Mouse (Mus musculus) megakaryocyte-erythroid progenitor cell, adult 5-6 weeks (primary cell): Measurements from ENCODE around the gene Kcnh4. TPM values are rescaled to one million over a fixed set of nuclear protein-coding genes. Genes with fewer than 3 reads are reported as not detected.

Source experiments
- ATAC-seq: replicated peaks from 2 replicates; pipeline ENCODE4 v1.8.0; 2016; ENCODE audit warnings: mild to moderate bottlenecking, inconsistent platforms; ENCODE audit not compliant: severe bottlenecking, poor library complexity, low FRiP score, low TSS enrichment
- total RNA-seq, 2 experiments: library from RNA; stranded (forward) in 1 of 2; stranded (reverse) in 1 of 2; fragments of 200-1000, 215-1000 nt in 1 of 2; fragments of >200 nt in 1 of 2; fragmentation: Nextera tagmentation in 1 of 2; gene quantifications; 2 replicates each; pipeline ENCODE4 v1.2.3; 2014 to 2017

Kcnh4 gene
- 0.57 TPM in 1 of 2 replicates, not detected in the other for total RNA-seq (2014; fragmentation: Nextera tagmentation)
- total RNA-seq (2017) = not detected in 2 replicates

DNA sequence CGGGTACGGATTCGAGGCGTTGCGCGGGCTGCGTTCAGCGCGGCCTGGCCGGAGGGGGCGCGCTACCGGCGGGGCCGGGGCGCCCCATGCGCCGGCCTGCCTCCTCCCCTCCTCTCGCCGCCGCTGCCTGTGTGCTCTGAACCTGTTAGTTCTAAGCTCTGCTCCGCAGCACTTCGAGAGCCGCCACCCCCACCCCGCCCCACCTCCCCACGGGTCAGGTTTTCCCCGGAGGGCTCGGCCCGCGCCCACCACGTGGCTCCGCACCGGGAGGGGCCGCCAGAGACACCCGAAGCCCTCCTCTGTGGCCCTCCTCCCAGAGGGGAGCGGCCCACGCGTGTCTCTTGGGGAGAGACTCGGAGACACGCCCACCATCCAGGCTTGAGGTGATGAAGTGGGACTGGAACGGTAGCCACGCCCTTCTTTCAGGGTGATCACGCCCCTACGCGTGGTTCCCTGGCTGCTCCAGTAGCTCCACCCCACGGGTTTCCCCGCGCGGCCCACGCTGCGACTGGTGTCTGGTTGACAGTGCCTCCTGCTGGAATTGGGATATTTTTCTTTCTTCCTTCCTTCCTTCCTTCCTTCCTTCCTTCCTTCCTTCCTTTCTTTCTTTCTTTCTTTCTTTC, at the start of gene Kcnh4:
TSS of gene Kcnh4 (minus strand) at position 332 of the 623 bp plus-strand sequence.
- peak; percentile 40; the same call in 1 of the 2 replicates for ATAC-seq

DNA sequence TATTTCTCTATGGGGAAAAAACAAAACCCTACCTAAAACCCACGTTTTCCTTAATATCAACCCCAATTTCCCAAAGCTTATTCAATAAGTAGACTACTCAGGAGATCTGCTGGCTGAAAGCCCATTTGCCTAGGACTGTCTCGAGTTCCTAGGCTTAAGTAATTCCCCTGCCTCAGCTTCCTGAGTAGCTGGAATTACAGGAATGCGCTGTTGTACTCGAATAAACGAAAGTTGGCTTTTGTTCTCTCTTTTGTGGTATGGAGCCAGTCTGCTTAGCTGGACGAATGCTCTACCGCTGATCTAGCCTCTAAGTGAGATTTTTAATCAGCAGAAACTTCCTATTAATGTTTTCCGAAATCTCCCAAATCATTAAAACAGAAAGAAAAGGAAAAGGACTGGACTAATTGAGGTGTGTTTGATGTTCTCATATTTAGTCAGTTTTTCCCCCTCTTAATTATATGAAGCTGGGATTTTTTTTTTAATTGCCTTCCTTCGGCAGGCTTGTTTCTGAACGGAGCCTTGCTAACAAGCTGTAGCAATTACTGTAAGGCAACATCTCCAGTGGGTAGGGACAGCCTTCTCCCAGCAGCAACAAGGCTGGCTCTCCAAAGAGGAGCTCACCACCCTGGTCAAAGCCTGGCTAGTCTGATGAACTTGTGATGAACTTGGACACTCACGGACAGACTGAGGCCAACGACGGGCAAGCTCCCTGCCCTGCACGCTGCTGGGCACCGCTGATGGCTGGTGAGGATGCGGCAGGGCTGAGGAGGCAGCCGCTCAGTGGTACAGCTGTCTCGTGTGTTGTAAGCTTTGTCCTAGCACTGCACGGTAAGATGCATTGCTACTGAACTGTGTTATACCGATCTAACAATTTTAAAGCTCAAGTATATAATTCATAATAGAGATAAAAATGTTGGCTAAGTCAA, 46.9 kb upstream of the Kcnh4 start:
- ATAC-seq = no peak

- ATAC-seq = no peak
Observed at GRCm38 (mm10) chr11:100805535-100805934, 45.8 kb upstream of the Kcnh4 start.

DNA sequence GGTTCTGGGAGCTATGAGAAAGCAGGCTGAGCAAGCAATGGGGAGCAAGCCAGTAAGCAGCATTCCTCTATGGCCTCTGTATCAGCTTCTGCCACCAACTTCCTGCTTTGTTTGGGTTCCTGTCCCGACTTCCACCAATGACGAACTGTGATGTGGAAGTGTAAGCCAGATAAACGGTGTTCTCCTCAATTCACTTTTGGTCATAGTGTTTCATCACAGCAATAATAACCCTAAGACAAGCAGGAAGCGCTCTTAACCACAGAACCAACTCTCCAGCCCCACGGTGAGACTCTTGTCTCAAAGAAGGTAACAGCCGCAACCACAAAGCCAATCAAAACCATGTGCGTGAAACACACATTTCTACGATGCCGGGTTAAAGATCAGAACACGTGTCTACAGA, 44.7 kb upstream of the Kcnh4 start:
- no peak for ATAC-seq

- no peak for ATAC-seq
Observed at GRCm38 (mm10) chr11:100799426-100799825, 39.7 kb upstream of the Kcnh4 start.

- no peak for ATAC-seq
Observed at GRCm38 (mm10) chr11:100796585-100796984, 36.8 kb upstream of the Kcnh4 start.

DNA sequence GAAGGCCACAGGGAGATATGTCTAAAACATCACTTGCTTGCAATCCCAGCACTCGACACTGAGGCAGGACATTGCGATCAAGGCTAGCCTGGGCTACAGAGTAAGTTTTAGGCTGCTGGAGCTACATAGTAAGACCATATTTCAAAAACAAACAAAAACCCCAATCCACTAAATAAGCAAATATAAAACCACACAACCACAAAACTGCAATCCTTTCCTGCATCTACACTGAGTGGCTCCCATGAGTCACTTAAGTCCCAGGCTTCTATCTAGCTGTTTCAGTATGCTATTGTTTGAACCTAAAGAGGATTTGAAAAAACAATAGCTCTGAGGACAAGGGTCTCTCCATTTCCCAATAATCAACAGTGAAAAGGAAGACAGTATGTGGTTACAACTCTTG, 35.6 kb upstream of the Kcnh4 start:
- ATAC-seq = no peak

- ATAC-seq = no peak
Observed at GRCm38 (mm10) chr11:100791457-100792049, 31.8 kb upstream of the Kcnh4 start.

DNA sequence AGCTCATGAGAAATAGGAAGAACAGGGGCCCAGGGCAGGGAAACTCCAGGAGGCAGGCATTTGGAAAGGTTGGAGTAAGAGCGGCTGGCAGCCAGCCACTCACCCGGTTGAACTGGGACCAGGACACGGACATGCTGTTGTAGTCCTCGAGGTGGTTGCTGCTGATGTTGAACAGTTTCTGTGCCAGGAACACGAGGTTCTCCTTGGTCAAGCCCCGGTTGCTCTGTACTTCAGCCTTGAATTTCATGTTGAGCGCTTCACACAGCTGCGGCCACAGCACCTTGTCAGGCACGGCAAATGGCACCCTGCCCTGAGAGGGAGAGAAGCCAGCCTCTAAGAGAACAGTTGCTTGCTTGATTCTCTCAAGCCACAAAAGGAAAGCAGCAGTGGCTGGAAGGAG, 30.9 kb upstream of the Kcnh4 start:
- peak; percentile 56 for ATAC-seq

DNA sequence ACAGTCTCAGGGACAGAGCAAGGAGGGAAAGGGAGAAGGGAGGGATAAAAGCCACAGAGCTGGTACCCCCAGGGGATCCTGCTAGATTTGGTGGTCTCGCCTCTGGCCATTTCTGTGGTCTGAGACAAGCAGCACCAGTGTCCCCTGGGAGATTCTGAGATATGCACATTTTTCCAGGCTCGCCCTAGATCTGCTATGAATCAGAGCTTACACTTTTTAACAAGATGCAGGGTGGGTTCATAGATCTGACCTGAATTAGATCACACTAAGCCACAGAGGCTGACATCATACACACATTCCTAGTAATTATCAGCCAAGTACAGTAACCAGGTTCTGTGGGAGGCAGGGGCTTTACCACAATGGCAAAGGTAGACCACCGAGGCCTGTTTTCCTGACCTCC, 30.0 kb upstream of the Kcnh4 start:
- no peak for ATAC-seq

DNA sequence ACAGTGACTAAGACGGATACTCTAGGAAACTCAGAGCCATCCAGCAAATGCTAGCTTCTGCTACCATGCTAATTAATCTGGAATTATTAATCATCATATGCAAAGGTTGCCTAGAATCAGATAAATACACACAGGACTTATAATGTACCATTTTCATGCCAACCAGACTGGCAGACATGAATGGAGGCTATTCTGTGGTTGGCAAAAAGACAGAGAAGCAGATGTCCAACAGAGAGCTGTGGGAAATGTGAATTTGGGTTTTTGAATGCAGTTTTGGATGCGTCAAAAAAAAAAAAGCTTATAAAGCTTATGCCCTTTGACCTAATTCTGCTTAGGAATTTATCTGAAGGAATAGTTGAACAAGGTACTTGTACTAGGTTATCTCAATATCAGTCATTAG, 26.0 kb upstream of the Kcnh4 start:
- no peak for ATAC-seq

DNA sequence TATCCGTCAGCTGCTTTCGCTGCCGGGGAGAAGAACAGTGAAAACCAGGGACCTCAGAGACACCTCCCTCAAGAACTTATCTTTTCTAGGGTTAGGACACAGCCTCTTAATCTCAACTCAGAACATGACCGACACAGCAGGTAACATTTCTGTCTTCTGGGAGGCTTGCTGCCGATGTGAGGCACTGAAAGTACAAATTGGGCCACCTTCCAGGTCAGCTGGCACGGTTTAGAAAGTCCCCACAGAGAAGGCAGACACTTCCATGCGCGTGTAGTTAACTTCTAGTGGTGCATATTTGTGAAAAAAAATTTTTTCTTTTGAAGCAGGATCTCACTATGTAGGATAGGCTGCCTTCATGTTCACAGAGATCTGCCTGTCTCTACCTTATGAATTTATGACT, 24.5 kb upstream of the Kcnh4 start:
- ATAC-seq = no peak

DNA sequence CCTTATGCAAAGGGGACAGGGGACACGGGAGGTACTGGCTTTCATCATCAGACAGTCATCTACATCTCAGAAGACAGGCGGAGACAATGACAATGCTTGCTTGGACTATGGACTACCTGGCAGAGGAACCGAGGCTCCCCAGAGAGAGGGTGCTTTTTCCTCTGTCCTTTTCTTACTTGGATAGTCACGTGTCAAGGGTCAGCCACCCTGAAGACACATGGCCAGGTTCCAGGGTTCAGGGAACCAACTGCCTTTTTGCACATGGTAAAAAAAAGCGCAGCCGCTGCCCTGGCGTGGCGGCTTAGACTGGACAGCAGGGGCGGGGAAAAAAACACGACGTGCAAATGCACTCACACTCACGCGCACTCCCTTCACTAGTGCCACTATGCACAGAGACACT, 22.8 kb upstream of the Kcnh4 start:
- no peak for ATAC-seq

DNA sequence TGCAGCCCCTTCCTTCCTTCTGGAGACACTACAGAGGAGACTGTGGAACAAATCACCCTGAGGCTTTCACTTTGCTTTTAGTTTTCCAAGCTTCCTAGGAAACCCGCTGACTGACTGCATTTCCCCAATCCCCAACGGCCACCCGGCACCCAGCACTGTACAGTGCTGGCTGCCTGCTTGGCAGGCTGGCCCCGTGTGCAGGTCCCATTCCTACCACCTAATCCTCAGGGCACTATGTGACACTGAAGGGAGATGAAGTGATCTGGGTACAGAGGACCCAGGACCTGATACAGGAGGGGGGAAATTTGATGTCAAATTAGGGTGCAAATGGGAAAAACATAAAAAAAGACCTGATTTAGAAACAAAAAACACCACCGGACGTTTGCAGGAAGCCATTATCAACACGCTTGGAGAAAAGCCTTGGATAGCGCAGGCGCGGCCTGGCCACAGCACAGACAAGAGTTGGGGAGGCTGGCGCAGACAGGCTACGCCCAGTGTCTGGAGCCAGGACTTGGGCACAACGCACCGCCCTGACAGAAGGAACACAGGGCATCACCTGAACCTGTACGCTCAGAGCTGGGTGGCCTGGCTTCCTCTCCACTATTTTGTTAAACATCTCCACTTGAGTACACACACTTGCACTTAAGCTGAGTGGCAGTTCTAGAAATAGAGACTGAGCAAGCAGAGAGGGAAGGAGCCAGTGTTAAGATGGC, 22.2 kb upstream of the Kcnh4 start:
- no peak; the same call in 1 of the 2 replicates for ATAC-seq

- ATAC-seq = no peak
Observed at GRCm38 (mm10) chr11:100780247-100780646, 20.5 kb upstream of the Kcnh4 start.

- ATAC-seq = no peak
Observed at GRCm38 (mm10) chr11:100778069-100778468, 18.3 kb upstream of the Kcnh4 start.

DNA sequence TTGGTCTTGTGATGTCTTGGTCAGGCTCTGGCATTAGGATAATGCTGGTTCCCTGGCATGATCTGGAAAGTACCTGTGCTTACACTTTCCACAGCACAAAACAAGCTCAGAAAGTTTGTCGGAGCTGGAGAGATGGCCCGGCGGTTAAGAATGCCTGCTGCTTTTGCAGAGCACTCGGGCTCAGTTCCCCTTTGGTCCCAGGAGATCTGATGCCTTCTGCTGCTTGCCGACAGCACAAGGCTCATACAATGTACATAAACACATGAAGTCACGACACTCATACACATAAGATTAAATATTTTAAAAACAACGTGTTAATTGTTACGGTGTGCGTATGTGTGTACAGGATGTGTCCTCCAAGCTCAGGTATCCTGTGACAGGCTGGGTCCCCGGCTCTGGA, 16.2 kb upstream of the Kcnh4 start:
- no peak for ATAC-seq

- ATAC-seq = no peak
Observed at GRCm38 (mm10) chr11:100774261-100774660, 14.5 kb upstream of the Kcnh4 start.

DNA sequence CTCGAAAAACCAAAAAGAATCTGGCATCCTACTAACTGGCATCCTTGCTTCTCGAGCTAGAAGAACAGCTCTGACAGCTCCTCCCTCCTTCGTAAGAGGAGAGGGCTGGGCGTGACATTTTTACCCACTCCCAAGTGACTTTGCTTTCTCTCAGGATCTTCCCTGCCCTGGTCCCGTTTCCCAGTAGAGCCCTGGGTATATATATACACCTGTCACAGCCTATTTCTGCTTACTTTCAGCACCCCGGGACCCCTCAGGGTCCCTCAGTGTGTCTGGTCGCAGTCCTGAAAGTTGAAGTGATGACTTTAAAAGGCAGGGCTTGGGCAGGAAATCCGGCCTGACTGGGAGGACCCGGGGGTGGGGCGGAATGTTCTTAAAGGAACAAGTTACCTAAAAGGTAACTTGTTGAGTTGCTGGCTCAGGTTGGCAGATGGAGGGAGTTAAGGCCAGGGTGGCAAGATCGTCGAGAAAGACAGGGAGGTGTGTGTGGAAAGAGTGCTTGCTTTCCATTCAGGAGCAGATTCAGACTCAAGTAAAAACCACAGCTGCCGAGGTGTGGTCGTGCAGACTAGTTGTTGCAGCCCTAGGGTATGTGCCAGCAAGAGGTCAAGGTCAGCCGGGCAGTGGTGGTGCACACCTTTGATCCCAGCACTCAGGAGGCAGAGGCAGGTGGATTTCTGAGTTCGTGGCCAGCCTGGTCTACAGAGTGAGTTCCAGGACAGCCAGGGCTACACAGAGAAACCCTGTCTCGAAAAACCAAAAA, 11.1 kb upstream of the Kcnh4 start, which contains the start of gene Ghdc:
TSS of gene Ghdc (minus strand) at position 312 of the 763 bp plus-strand sequence.
- ATAC-seq = peak; percentile 87
